Mouse (Mus musculus) G1E-ER4 (cell line): ENCODE data around the gene Iglon5. TPM values are rescaled to one million over a fixed set of nuclear protein-coding genes. Genes with fewer than 3 reads are reported as not detected.

Experiments
- GATA1 ChIP-seq: IDR thresholded peaks from one replicate; pipeline ENCODE4 v1.8.0; 2012; ENCODE audit warnings: low read length, inconsistent platforms
- polyA plus RNA-seq: library from polyadenylated mRNA; stranded (reverse); fragments of >175 nt; gene quantifications from 2 replicates; pipeline ENCODE4 v1.2.3, GENCODE M21; 2012

The Iglon5 gene
- polyA plus RNA-seq, 1 experiment: not detected

GRCm38 (mm10) chr7:43481191-43481590, 8.7 kb downstream of the Iglon5 start:
- no peak for TF ChIP-seq GATA1

- no peak for TF ChIP-seq GATA1
Observed at GRCm38 (mm10) chr7:43476376-43476775, 13.5 kb downstream of the Iglon5 start.

GRCm38 (mm10) chr7:43475706-43476105, 14.2 kb downstream of the Iglon5 start:
- no peak for TF ChIP-seq GATA1

GRCm38 (mm10) chr7:43470373-43470772, 19.5 kb downstream of the Iglon5 start:
- TF ChIP-seq GATA1: no peak

- TF ChIP-seq GATA1: no peak
Observed at GRCm38 (mm10) chr7:43466099-43466694, 23.7 kb downstream of the Iglon5 start.

GRCm38 (mm10) chr7:43465344-43466098, 24.4 kb downstream of the Iglon5 start:
- no peak for TF ChIP-seq GATA1

GRCm38 (mm10) chr7:43464864-43465343, 25.0 kb downstream of the Iglon5 start:
- no peak for TF ChIP-seq GATA1

GRCm38 (mm10) chr7:43463976-43464375, 25.9 kb downstream of the Iglon5 start:
- TF ChIP-seq GATA1: no peak

GRCm38 (mm10) chr7:43462851-43463250, 27.0 kb downstream of the Iglon5 start, which contains the start of gene Vsig10l:
Gene Vsig10l (plus strand): TSS chr7:43463151.
- no peak for TF ChIP-seq GATA1

GRCm38 (mm10) chr7:43454371-43454770, 35.5 kb downstream of the Iglon5 start:
- TF ChIP-seq GATA1: no peak

- TF ChIP-seq GATA1: no peak
Observed at GRCm38 (mm10) chr7:43453599-43454355, 36.1 kb downstream of the Iglon5 start.

GRCm38 (mm10) chr7:43452609-43453008, 37.3 kb downstream of the Iglon5 start:
- TF ChIP-seq GATA1: no peak

- no peak for TF ChIP-seq GATA1
Observed at GRCm38 (mm10) chr7:43451726-43452125, 38.1 kb downstream of the Iglon5 start.

GRCm38 (mm10) chr7:43449811-43450210, 40.1 kb downstream of the Iglon5 start:
- TF ChIP-seq GATA1: no peak

GRCm38 (mm10) chr7:43448246-43448645, 41.6 kb downstream of the Iglon5 start:
- no peak for TF ChIP-seq GATA1

GRCm38 (mm10) chr7:43447801-43448200, 42.1 kb downstream of the Iglon5 start:
- no peak for TF ChIP-seq GATA1
